Mouse (Mus musculus) T-helper 2 cell (primary cell): ENCODE results near the gene Tns4.

Experiments used
- in situ Hi-C: fragments of 300-600 bp; cut with MboI, MseI; formaldehyde crosslinking; loops from one replicate; pipeline ENCODE4 v1.15.1; 2025; ENCODE audit warnings: high pct_unique_total_duplicates

Gene Tns4

GRCm38 (mm10) chr11:99023500-99024467 is 65.3 kb downstream of the Tns4 start, which contains the start of gene Top2a:
Gene Top2a, minus strand, starts transcription at chr11:99024189.
- in situ Hi-C loops, result loop anchor here (25.0 kb wide), 2 partner anchors 861 to 1864 kb away; partner anchors contain the start of gene Fbxl20

GRCm38 (mm10) chr11:99023094-99023493 is 66.0 kb downstream of the Tns4 start:
- in situ Hi-C loops, result loop anchor here (25.0 kb wide), 2 partner anchors 861 to 1864 kb away; partner anchors contain the start of gene Fbxl20

GRCm38 (mm10) chr11:99022384-99022933 is 66.6 kb downstream of the Tns4 start:
- in situ Hi-C loops, result loop anchor here (25.0 kb wide), 2 partner anchors 860 to 1865 kb away; partner anchors contain the start of gene Fbxl20

GRCm38 (mm10) chr11:99019844-99020243 is 69.3 kb downstream of the Tns4 start:
- in situ Hi-C loops, result loop anchor here (25.0 kb wide), 2 partner anchors 858 to 1867 kb away; partner anchors contain the start of gene Fbxl20
